Mouse (Mus musculus): ENCODE measurements at regions not wholly inside any gene's neighbourhood (a gene's known extent, or its start where the extent isn't known, plus 50 kb on each side); places are given as distances from the start of the nearest gene placed in this dataset.
"Not testable (repeated sequence)": the region's sequence is repeated elsewhere in the genome, so short reads cannot be mapped to it uniquely, and the experiment has no call there.

- H3K4me1 ChIP-seq, result peaks cover 12% of the 10 kb centered on the region
- no peak for ATAC-seq
- H3K27ac ChIP-seq, result no peak overlapping the region
- H3K36me3 ChIP-seq (ENCODE audit: poor library complexity, severe bottlenecking), result no peaks in the 10 kb centered on the region
- no peaks in the 10 kb centered on the region for H3K9me3 ChIP-seq (replicated peaks)
- WGBS, result 71% methylated on average over 5 of the region's 5 CpGs
- H3K4me3 ChIP-seq, result no peak overlapping the region
- H3K9ac ChIP-seq, result no peak overlapping the region
- no peaks in the 10 kb centered on the region for H3K27me3 ChIP-seq
- H3K4me2 ChIP-seq, result no peak overlapping the region
These were observed 65.4 kb downstream of the Chst1 start for GRCm38 (mm10) chr2:92664939-92665338.

- H3K4me2 ChIP-seq, result no peak overlapping the region
- H3K27ac ChIP-seq, result no peak overlapping the region
- H3K36me3 ChIP-seq (ENCODE audit: poor library complexity, severe bottlenecking), result no peaks in the 10 kb centered on the region
- H3K27me3 ChIP-seq, result no peaks in the 10 kb centered on the region; the same call in 1 of the 2 replicates
- no peak overlapping the region for H3K4me3 ChIP-seq
- H3K4me1 ChIP-seq, result peaks cover 12% of the 10 kb centered on the region
- no peak overlapping the region for H3K9ac ChIP-seq
- WGBS, result 94% methylated on average over 1 of the region's 1 CpGs
- ATAC-seq, result no peak
- H3K9me3 ChIP-seq (replicated peaks), result no peaks in the 10 kb centered on the region
These were observed 67.7 kb downstream of the Chst1 start for GRCm38 (mm10) chr2:92667192-92667591.

DNA sequence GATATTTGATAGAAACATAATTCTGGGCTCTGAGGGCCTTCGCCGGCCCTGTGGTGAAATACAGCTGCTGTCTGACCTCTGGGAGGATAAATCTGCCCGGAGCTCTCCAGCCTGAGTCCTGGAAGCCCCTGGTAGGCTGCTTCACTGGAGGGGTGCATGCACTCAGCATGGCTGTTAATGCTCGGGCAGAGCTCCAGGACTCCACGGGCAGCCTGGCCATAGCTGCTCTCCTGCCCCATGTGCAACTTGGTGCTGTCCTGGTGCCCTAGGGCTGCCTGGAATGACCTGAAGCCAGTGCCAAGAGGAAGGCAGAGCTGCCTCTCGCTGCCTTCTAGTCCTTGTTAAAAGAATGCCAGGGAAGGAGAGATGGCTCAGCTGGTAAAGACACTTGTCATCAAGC is 68.2 kb downstream of the Chst1 start:
- H3K27me3 ChIP-seq, result no peaks in the 10 kb centered on the region; the same call in 1 of the 2 replicates
- no peaks in the 10 kb centered on the region for H3K9me3 ChIP-seq (replicated peaks)
- H3K27ac ChIP-seq, result no peak overlapping the region
- WGBS, result 65% methylated on average over 6 of the region's 6 CpGs
- no peak overlapping the region for H3K4me2 ChIP-seq
- ATAC-seq, result no peak
- no peaks in the 10 kb centered on the region for H3K36me3 ChIP-seq (ENCODE audit: poor library complexity, severe bottlenecking)
- peaks cover 12% of the 10 kb centered on the region for H3K4me1 ChIP-seq
- no peak overlapping the region for H3K4me3 ChIP-seq
- H3K9ac ChIP-seq, result no peak overlapping the region

- H3K4me2 ChIP-seq; H3K9ac ChIP-seq; H3K36me3 ChIP-seq (ENCODE audit: poor library complexity, severe bottlenecking); H3K27me3 ChIP-seq; H3K9me3 ChIP-seq (replicated peaks); ATAC-seq; H3K27ac ChIP-seq; H3K4me1 ChIP-seq; H3K4me3 ChIP-seq: not testable (repeated sequence)
- WGBS, result 19% methylated on average over 10 of the region's 10 CpGs
These were observed 70.0 kb downstream of the Chst1 start for GRCm38 (mm10) chr2:92669431-92670081.

- 42% methylated on average over 5 of the region's 5 CpGs for WGBS
- no peak overlapping the region for H3K4me3 ChIP-seq
- no peaks in the 10 kb centered on the region for H3K4me1 ChIP-seq
- no peak overlapping the region for H3K4me2 ChIP-seq
- H3K9ac ChIP-seq, result no peak overlapping the region
- no peaks in the 10 kb centered on the region for H3K9me3 ChIP-seq (replicated peaks)
- no peaks in the 10 kb centered on the region for H3K36me3 ChIP-seq (ENCODE audit: poor library complexity, severe bottlenecking)
- ATAC-seq, result no peak
- no peaks in the 10 kb centered on the region; the same call in 1 of the 2 replicates for H3K27me3 ChIP-seq
- H3K27ac ChIP-seq, result no peak overlapping the region
These were observed 72.1 kb downstream of the Chst1 start for GRCm38 (mm10) chr2:92671586-92671985.

GRCm38 (mm10) chr2:92672106-92672505 is 72.6 kb downstream of the Chst1 start:
- Histone ChIP-seq H3K27ac (no peak overlapping the region), H3K4me1 (no peaks in the 10 kb centered on the region), H3K27me3 (no peaks in the 10 kb centered on the region; the same call in 1 of the 2 replicates), H3K4me3 (no peak overlapping the region), H3K9ac (no peak overlapping the region), H3K4me2 (no peak overlapping the region), H3K9me3 (replicated peaks) (no peaks in the 10 kb centered on the region), H3K36me3 (ENCODE audit: poor library complexity, severe bottlenecking) (no peaks in the 10 kb centered on the region)
- 71% methylated on average over 4 of the region's 4 CpGs for WGBS
- no peak for ATAC-seq

DNA sequence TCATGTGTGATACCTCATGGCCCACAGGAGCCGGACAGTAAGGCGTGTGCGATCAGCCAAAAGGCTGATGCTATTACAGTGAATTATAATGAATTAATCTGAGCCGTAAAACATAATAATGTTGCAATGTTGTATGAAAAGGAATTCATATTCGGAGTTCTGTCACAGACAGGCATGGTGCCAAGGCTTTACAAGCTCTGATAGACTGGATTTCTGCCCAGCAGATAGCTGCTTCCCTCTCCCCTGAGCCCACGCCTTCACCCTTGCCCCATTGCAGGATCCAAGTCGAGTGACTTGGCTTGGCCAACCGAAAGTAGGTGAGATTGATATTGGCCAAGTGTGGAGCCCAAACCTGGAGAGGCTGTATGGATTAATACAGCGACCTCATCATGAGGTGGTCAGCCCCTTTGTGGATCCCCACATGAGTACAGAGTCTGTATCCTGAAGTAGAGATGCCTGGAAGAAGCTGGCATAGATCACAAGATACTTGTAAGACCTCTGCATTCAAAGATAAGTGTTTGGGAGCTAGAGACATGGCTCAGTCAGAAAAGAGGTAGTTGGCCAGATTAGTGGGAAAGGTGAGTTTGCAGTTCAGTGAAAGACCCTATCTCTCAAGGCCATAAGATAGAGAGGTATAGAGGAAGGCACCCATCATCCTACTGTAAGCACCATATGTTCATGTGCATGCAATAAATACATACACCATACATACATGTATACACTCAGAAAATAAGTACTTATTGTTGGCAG is 73.7 kb downstream of the Chst1 start:
- no peak overlapping the region for H3K9ac ChIP-seq
- no peaks in the 10 kb centered on the region; the same call in 1 of the 2 replicates for H3K27me3 ChIP-seq
- H3K36me3 ChIP-seq (ENCODE audit: poor library complexity, severe bottlenecking), result no peaks in the 10 kb centered on the region
- H3K4me2 ChIP-seq, result no peak overlapping the region
- WGBS, result 87% methylated on average over 9 of the region's 9 CpGs
- ATAC-seq, result no peak
- H3K9me3 ChIP-seq (replicated peaks), result no peaks in the 10 kb centered on the region
- H3K27ac ChIP-seq, result no peak overlapping the region
- no peak overlapping the region for H3K4me3 ChIP-seq
- no peaks in the 10 kb centered on the region for H3K4me1 ChIP-seq

DNA sequence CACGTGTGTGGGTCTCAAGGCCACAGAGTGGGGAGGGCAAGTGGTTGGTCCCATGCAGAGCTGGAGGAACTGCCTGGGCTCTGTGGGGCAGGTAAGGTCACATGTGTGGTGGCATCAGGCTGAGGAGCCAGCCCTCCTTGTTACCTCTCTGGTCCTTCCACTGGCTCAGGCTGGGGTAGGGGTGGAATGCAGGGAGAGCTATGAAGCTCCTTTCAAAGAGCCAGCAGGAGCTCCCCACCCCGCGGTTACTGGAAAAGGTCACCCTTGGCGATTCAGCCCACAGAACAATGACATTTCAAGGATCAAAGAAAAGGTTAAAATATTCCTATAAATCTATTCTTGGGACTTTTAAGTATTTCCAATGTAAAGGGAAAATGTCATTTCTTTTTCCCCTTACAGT is 74.4 kb downstream of the Chst1 start:
- H3K4me2 ChIP-seq, result no peak overlapping the region
- H3K4me1 ChIP-seq, result no peaks in the 10 kb centered on the region
- H3K4me3 ChIP-seq, result no peak overlapping the region
- H3K27me3 ChIP-seq, result no peaks in the 10 kb centered on the region; the same call in 1 of the 2 replicates
- no peak overlapping the region for H3K9ac ChIP-seq
- 12% methylated on average over 4 of the region's 4 CpGs for WGBS
- H3K27ac ChIP-seq, result no peak overlapping the region
- ATAC-seq, result no peak
- H3K9me3 ChIP-seq (replicated peaks), result no peaks in the 10 kb centered on the region
- H3K36me3 ChIP-seq (ENCODE audit: poor library complexity, severe bottlenecking), result no peaks in the 10 kb centered on the region

DNA sequence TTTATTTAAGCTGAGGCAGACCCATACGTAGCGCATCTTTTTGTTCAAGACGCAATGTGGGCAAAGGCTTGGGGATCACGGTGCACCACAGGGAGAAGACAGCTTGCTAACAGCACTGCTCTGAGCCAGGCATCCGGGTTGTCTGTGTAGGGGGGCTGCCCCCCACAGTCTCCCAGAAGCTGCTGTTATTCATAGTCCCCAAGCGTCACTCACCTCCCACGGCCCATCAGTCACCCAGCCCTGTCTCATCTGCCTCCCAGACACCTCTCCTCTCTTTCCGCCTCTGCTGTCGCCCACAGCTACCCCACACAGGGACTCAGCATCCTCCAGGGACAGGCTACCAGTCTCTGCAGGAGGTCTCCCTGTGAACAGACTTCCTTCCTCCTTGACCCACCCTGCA is 75.7 kb downstream of the Chst1 start:
- 67% methylated on average over 9 of the region's 9 CpGs for WGBS
- ATAC-seq, result no peak

GRCm38 (mm10) chr2:92678276-92678930 is 78.9 kb downstream of the Chst1 start:
- no peaks in the 10 kb centered on the region for H3K27me3 ChIP-seq
- no peak for ATAC-seq
- H3K27ac ChIP-seq, result no peak overlapping the region
- H3K9me3 ChIP-seq (replicated peaks), result no peaks in the 10 kb centered on the region
- no peaks in the 10 kb centered on the region for H3K36me3 ChIP-seq (ENCODE audit: poor library complexity, severe bottlenecking)
- no peak overlapping the region for H3K9ac ChIP-seq
- 73% methylated on average over 5 of the region's 5 CpGs for WGBS
- H3K4me3 ChIP-seq, result no peak overlapping the region
- no peaks in the 10 kb centered on the region for H3K4me1 ChIP-seq
- no peak overlapping the region for H3K4me2 ChIP-seq

More for the DNA sequence above, 75.7 kb downstream of the Chst1 start:
- Histone ChIP-seq H3K36me3 (ENCODE audit: poor library complexity, severe bottlenecking) (no peaks in the 10 kb centered on the region), H3K9ac (no peak overlapping the region), H3K27ac (no peak overlapping the region), H3K4me2 (no peak overlapping the region), H3K4me3 (no peak overlapping the region), H3K27me3 (no peaks in the 10 kb centered on the region; the same call in 1 of the 2 replicates), H3K9me3 (replicated peaks) (no peaks in the 10 kb centered on the region), H3K4me1 (no peaks in the 10 kb centered on the region)

GRCm38 (mm10) chr2:92678999-92679704 is 79.6 kb downstream of the Chst1 start:
- H3K27ac ChIP-seq, result no peak overlapping the region
- no peak for ATAC-seq

DNA sequence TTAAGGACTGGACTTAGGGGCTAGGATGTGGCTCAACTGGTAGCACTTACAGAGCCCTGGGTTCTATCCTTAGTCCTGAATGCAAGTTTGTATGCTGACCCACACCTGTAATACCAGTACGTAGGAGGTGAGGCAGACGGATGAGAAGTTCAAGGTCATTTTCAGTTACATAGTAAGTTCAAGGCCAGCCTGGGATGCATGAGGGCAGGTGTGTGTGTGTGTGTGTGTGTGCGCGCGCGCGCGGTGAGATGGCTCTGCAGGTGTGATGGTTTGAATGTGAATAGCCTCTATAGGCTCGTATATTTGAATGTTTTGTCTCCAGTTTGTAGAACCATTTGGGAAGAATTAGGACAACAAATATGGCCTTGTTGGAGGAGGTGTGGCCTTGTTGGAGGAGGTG is 82.7 kb downstream of the Chst1 start:
- Histone ChIP-seq H3K9me3 (replicated peaks) (peaks cover 4% of the 10 kb centered on the region; the same call in 1 of the 2 replicates), H3K36me3 (ENCODE audit: poor library complexity, severe bottlenecking) (no peaks in the 10 kb centered on the region), H3K4me3 (no peak overlapping the region), H3K4me2 (no peak overlapping the region), H3K27ac (no peak overlapping the region), H3K9ac (no peak overlapping the region), H3K4me1 (no peaks in the 10 kb centered on the region), H3K27me3 (no peaks in the 10 kb centered on the region)
- no peak for ATAC-seq
- 95% methylated on average over 9 of the region's 9 CpGs for WGBS

More at GRCm38 (mm10) chr2:92678999-92679704, 79.6 kb downstream of the Chst1 start:
- Histone ChIP-seq H3K9ac (no peak overlapping the region), H3K27me3 (no peaks in the 10 kb centered on the region), H3K9me3 (replicated peaks) (no peaks in the 10 kb centered on the region), H3K4me2 (no peak overlapping the region), H3K4me1 (no peaks in the 10 kb centered on the region), H3K36me3 (ENCODE audit: poor library complexity, severe bottlenecking) (no peaks in the 10 kb centered on the region), H3K4me3 (no peak overlapping the region)
- WGBS, result 77% methylated on average over 3 of the region's 3 CpGs

Data from forebrain, embryonic 13.5 days (tissue).